Mouse (Mus musculus): ENCODE measurements around the gene Nanos3. TPM values are rescaled to one million over a fixed set of nuclear protein-coding genes. Genes with fewer than 3 reads are reported as not detected.
A peak's percentile ranks its signal among the peaks of the same experiment; 100 is the strongest.

The Nanos3 gene
- polyA plus RNA-seq, 1 experiment from 2014 or later = 0.31 TPM

- Histone ChIP-seq H3K27me3 (peaks cover 39% of the 10 kb centered on the region), H3K4me1 (replicated peaks) (peaks cover 32% of the 10 kb centered on the region), H3K27ac (replicated peaks) (no peak overlapping the region), H3K4me2 (peak overlapping the region; percentile 43), H3K4me3 (replicated peaks) (no peak overlapping the region), H3K9me3 (replicated peaks) (no peaks in the 10 kb centered on the region), H3K36me3 (replicated peaks) (no peaks in the 10 kb centered on the region), H3K9ac (no peak overlapping the region)
- ATAC-seq (ENCODE audit: insufficient read depth) = 0 out of 2 replicates have a peak, but pooled peaks have one; percentile 16
- WGBS (ENCODE audit: insufficient replicate concordance) = 11% methylated on average over 16 of the region's 16 CpGs
Observed at GRCm38 (mm10) chr8:84180530-84181190, 4.4 kb downstream of the Nanos3 start.

- H3K9ac ChIP-seq = no peak overlapping the region
Observed at GRCm38 (mm10) chr8:84179946-84180345, 5.1 kb downstream of the Nanos3 start.

GRCm38 (mm10) chr8:84178592-84178991, 6.4 kb downstream of the Nanos3 start:
- no peak overlapping the region for H3K27ac ChIP-seq (replicated peaks)
- ATAC-seq (ENCODE audit: insufficient read depth) = no peak
- H3K36me3 ChIP-seq (replicated peaks) = no peaks in the 10 kb centered on the region
- peaks cover 25% of the 10 kb centered on the region for H3K4me1 ChIP-seq (replicated peaks)
- H3K4me3 ChIP-seq (replicated peaks) = no peak overlapping the region
- 78% methylated on average over 8 of the region's 8 CpGs for WGBS (ENCODE audit: insufficient replicate concordance)
- H3K27me3 ChIP-seq = peaks cover 21% of the 10 kb centered on the region
- no peaks in the 10 kb centered on the region for H3K9me3 ChIP-seq (replicated peaks)
- H3K4me2 ChIP-seq = no peak overlapping the region
- no peak overlapping the region for H3K9ac ChIP-seq

More at GRCm38 (mm10) chr8:84179946-84180345, 5.1 kb downstream of the Nanos3 start:
- Histone ChIP-seq H3K4me3 (replicated peaks) (no peak overlapping the region), H3K4me2 (peak overlapping the region; percentile 43), H3K27me3 (peaks cover 34% of the 10 kb centered on the region), H3K36me3 (replicated peaks) (no peaks in the 10 kb centered on the region), H3K27ac (replicated peaks) (no peak overlapping the region), H3K9me3 (replicated peaks) (no peaks in the 10 kb centered on the region), H3K4me1 (replicated peaks) (peaks cover 32% of the 10 kb centered on the region)
- 29% methylated on average over 4 of the region's 4 CpGs for whole genome bisulfite sequencing (ENCODE audit: insufficient replicate concordance)
- no peak for ATAC-seq (ENCODE audit: insufficient read depth)

- Histone ChIP-seq H3K4me2 (no peak overlapping the region), H3K36me3 (replicated peaks) (no peaks in the 10 kb centered on the region), H3K27me3 (peaks cover 9% of the 10 kb centered on the region), H3K9me3 (replicated peaks) (no peaks in the 10 kb centered on the region), H3K27ac (replicated peaks) (no peak overlapping the region), H3K4me1 (replicated peaks) (peaks cover 15% of the 10 kb centered on the region), H3K9ac (no peak overlapping the region), H3K4me3 (replicated peaks) (no peak overlapping the region)
- ATAC-seq (ENCODE audit: insufficient read depth) = no peak
- WGBS (ENCODE audit: insufficient replicate concordance) = 71% methylated on average over 3 of the region's 3 CpGs
Observed at GRCm38 (mm10) chr8:84177405-84177804, 7.6 kb downstream of the Nanos3 start.

GRCm38 (mm10) chr8:84176560-84176959, 8.5 kb downstream of the Nanos3 start:
- WGBS (ENCODE audit: insufficient replicate concordance) = 11% methylated on average over 3 of the region's 3 CpGs

GRCm38 (mm10) chr8:84173861-84174260, 11.2 kb downstream of the Nanos3 start:
- H3K9me3 ChIP-seq (replicated peaks) = no peaks in the 10 kb centered on the region
- no peak overlapping the region for H3K4me2 ChIP-seq
- no peak for ATAC-seq (ENCODE audit: insufficient read depth)
- no peak overlapping the region for H3K4me3 ChIP-seq (replicated peaks)
- no peaks in the 10 kb centered on the region for H3K36me3 ChIP-seq (replicated peaks)
- no peaks in the 10 kb centered on the region for H3K27me3 ChIP-seq
- H3K4me1 ChIP-seq (replicated peaks) = no peaks in the 10 kb centered on the region
- H3K9ac ChIP-seq = no peak overlapping the region
- no peak overlapping the region for H3K27ac ChIP-seq (replicated peaks)
- 63% methylated on average over 6 of the region's 6 CpGs for WGBS (ENCODE audit: insufficient replicate concordance)

More at GRCm38 (mm10) chr8:84176560-84176959, 8.5 kb downstream of the Nanos3 start:
- H3K4me2 ChIP-seq = no peak overlapping the region
- 0 out of 2 replicates have a peak, but pooled peaks cover under 1% of the 10 kb centered on the region for H3K27me3 ChIP-seq
- no peak for ATAC-seq (ENCODE audit: insufficient read depth)
- H3K4me3 ChIP-seq (replicated peaks) = no peak overlapping the region
- no peaks in the 10 kb centered on the region for H3K9me3 ChIP-seq (replicated peaks)
- H3K9ac ChIP-seq = no peak overlapping the region
- peaks cover 15% of the 10 kb centered on the region for H3K4me1 ChIP-seq (replicated peaks)
- no peaks in the 10 kb centered on the region for H3K36me3 ChIP-seq (replicated peaks)
- H3K27ac ChIP-seq (replicated peaks) = no peak overlapping the region

- H3K9me3 ChIP-seq (replicated peaks) = no peaks in the 10 kb centered on the region
- no peak overlapping the region for H3K9ac ChIP-seq
- no peak overlapping the region for H3K4me3 ChIP-seq (replicated peaks)
- 67% methylated on average over 5 of the region's 5 CpGs for WGBS (ENCODE audit: insufficient replicate concordance)
- H3K27ac ChIP-seq (replicated peaks) = no peak overlapping the region
- H3K27me3 ChIP-seq = no peaks in the 10 kb centered on the region
- ATAC-seq (ENCODE audit: insufficient read depth) = no peak
- H3K4me2 ChIP-seq = no peak overlapping the region
- no peaks in the 10 kb centered on the region for H3K4me1 ChIP-seq (replicated peaks)
- no peaks in the 10 kb centered on the region for H3K36me3 ChIP-seq (replicated peaks)
Observed at GRCm38 (mm10) chr8:84170096-84170495, 14.9 kb downstream of the Nanos3 start.

GRCm38 (mm10) chr8:84167696-84168095, 17.3 kb downstream of the Nanos3 start:
- H3K36me3 ChIP-seq (replicated peaks) = no peaks in the 10 kb centered on the region
- ATAC-seq (ENCODE audit: insufficient read depth) = no peak
- no peak overlapping the region for H3K9ac ChIP-seq
- no peak overlapping the region for H3K4me2 ChIP-seq
- no peaks in the 10 kb centered on the region for H3K4me1 ChIP-seq (replicated peaks)
- H3K4me3 ChIP-seq (replicated peaks) = no peak overlapping the region
- H3K9me3 ChIP-seq (replicated peaks) = no peaks in the 10 kb centered on the region
- H3K27me3 ChIP-seq = no peaks in the 10 kb centered on the region
- 55% methylated on average over 2 of the region's 2 CpGs for WGBS (ENCODE audit: insufficient replicate concordance)
- H3K27ac ChIP-seq (replicated peaks) = no peak overlapping the region

- no peak overlapping the region for H3K4me3 ChIP-seq (replicated peaks)
- no peak for ATAC-seq (ENCODE audit: insufficient read depth)
Observed at GRCm38 (mm10) chr8:84157620-84158019, 27.4 kb downstream of the Nanos3 start.

GRCm38 (mm10) chr8:84149181-84149580, 35.8 kb downstream of the Nanos3 start:
- 55% methylated on average over 3 of the region's 3 CpGs for WGBS (ENCODE audit: insufficient replicate concordance)
- no peak overlapping the region for H3K4me3 ChIP-seq (replicated peaks)

More at GRCm38 (mm10) chr8:84157620-84158019, 27.4 kb downstream of the Nanos3 start:
- no peaks in the 10 kb centered on the region for H3K27me3 ChIP-seq
- no peaks in the 10 kb centered on the region for H3K9me3 ChIP-seq (replicated peaks)
- no peak overlapping the region for H3K27ac ChIP-seq (replicated peaks)
- H3K36me3 ChIP-seq (replicated peaks) = no peaks in the 10 kb centered on the region
- no peak overlapping the region for H3K9ac ChIP-seq
- H3K4me1 ChIP-seq (replicated peaks) = no peaks in the 10 kb centered on the region
- WGBS (ENCODE audit: insufficient replicate concordance) = 63% methylated on average over 4 of the region's 4 CpGs
- H3K4me2 ChIP-seq = no peak overlapping the region

GRCm38 (mm10) chr8:84148531-84148850, 36.5 kb downstream of the Nanos3 start:
- no peaks in the 10 kb centered on the region for H3K27me3 ChIP-seq
- H3K36me3 ChIP-seq (replicated peaks) = peaks cover 7% of the 10 kb centered on the region; the same call in 1 of the 2 replicates
- ATAC-seq (ENCODE audit: insufficient read depth) = no peak
- H3K4me1 ChIP-seq (replicated peaks) = peaks cover 33% of the 10 kb centered on the region
- no peaks in the 10 kb centered on the region for H3K9me3 ChIP-seq (replicated peaks)
- no peak overlapping the region for H3K9ac ChIP-seq
- H3K4me3 ChIP-seq (replicated peaks) = peak overlapping the region; percentile 70
- 71% methylated on average over 5 of the region's 5 CpGs for WGBS (ENCODE audit: insufficient replicate concordance)
- H3K27ac ChIP-seq (replicated peaks) = no peak overlapping the region
- peak overlapping the region; percentile 93 for H3K4me2 ChIP-seq

More at GRCm38 (mm10) chr8:84149181-84149580, 35.8 kb downstream of the Nanos3 start:
- H3K27me3 ChIP-seq = no peaks in the 10 kb centered on the region
- 0 out of 2 replicates have a peak, but pooled peaks cover under 1% of the 10 kb centered on the region for H3K36me3 ChIP-seq (replicated peaks)
- no peak overlapping the region for H3K9ac ChIP-seq
- H3K27ac ChIP-seq (replicated peaks) = no peak overlapping the region
- ATAC-seq (ENCODE audit: insufficient read depth) = no peak
- H3K4me2 ChIP-seq = no peak overlapping the region
- peaks cover 33% of the 10 kb centered on the region for H3K4me1 ChIP-seq (replicated peaks)
- no peaks in the 10 kb centered on the region for H3K9me3 ChIP-seq (replicated peaks)

Data from liver, embryonic 15.5 days (tissue).